Mouse (Mus musculus) C2C12 (cell line): Measurements from ENCODE around the gene Rac1. TPM values are rescaled to one million over a fixed set of nuclear protein-coding genes. Genes with fewer than 3 reads are reported as not detected.

Source experiments
- H3K27me3 ChIP-seq: one replicate; pipeline ENCODE4 v1.6.1; 2011; ENCODE audit not compliant: control insufficient read depth, insufficient read depth, insufficient read length
- H3K36me3 ChIP-seq: one replicate; pipeline ENCODE4 v1.6.1; 2011; ENCODE audit not compliant: control insufficient read depth, insufficient read depth
- H3K4me3 ChIP-seq: one replicate; pipeline ENCODE4 v1.5.1; 2011; ENCODE audit warnings: mild to moderate bottlenecking, control low read depth; ENCODE audit not compliant: poor library complexity, insufficient read depth, severe bottlenecking
- H3K79me2 ChIP-seq: one replicate; pipeline ENCODE4 v1.6.1; 2011; ENCODE audit not compliant: control insufficient read depth, insufficient read depth
- H3K79me3 ChIP-seq: one replicate; pipeline ENCODE4 v1.6.1; 2011; ENCODE audit warnings: low read depth, control low read depth
- H3ac ChIP-seq: one replicate; pipeline ENCODE3; 2011; ENCODE audit warnings: low read depth; ENCODE audit not compliant: control insufficient read depth, insufficient read length
- CEBPB ChIP-seq: IDR thresholded peaks from one replicate; pipeline ENCODE4 v1.6.1; 2011; ENCODE audit warnings: low read depth, mild to moderate bottlenecking, control low read depth, moderate library complexity
- CTCF ChIP-seq: IDR thresholded peaks from one replicate; pipeline ENCODE4 v1.5.1; 2011; ENCODE audit not compliant: control insufficient read depth, insufficient read depth, insufficient read length
- FOSL1 ChIP-seq: IDR thresholded peaks from one replicate; pipeline ENCODE4 v1.8.0; 2011; ENCODE audit warnings: mild to moderate bottlenecking, low read length; ENCODE audit not compliant: poor library complexity, insufficient read depth, severe bottlenecking
- MAX ChIP-seq: IDR thresholded peaks from one replicate; pipeline ENCODE4 v1.6.1; 2011; ENCODE audit warnings: mild to moderate bottlenecking, control low read depth
- MYOD1 ChIP-seq: IDR thresholded peaks from one replicate; pipeline ENCODE4 v1.6.1; 2011; ENCODE audit warnings: low read depth; ENCODE audit not compliant: control insufficient read depth, insufficient read length
- MYOG ChIP-seq: IDR thresholded peaks from one replicate; pipeline ENCODE4 v1.6.1; 2011; ENCODE audit not compliant: control insufficient read depth, insufficient read length; ENCODE audit errors: extremely low read depth
- USF1 ChIP-seq: IDR thresholded peaks from one replicate; pipeline ENCODE4 v1.6.1; 2011; ENCODE audit warnings: low read depth, mild to moderate bottlenecking, control low read depth, moderate library complexity
- polyA plus RNA-seq: library from polyadenylated mRNA; unstranded; fragments of >200 nt; fragmentation: generic; extraction: Trizol; gene quantifications from one replicate; pipeline ENCODE4 v1.2.1, GENCODE M21; 2012; ENCODE audit warnings: missing spikeins

Rac1 gene
- polyA plus RNA-seq, 1 experiment = 256 TPM

- TF ChIP-seq FOSL1 (no peak), MAX (no peak), CEBPB (no peak), USF1 (no peak)
- Histone ChIP-seq H3ac (no peak overlapping the region), H3K36me3 (no peaks in the 10 kb centered on the region), H3K27me3 (peaks cover 23% of the 10 kb centered on the region), H3K4me3 (no peak overlapping the region), H3K79me2 (no peaks in the 10 kb centered on the region), H3K79me3 (no peaks in the 10 kb centered on the region)
Measured at GRCm38 (mm10) chr5:143537022-143537421, 9.2 kb upstream of the Rac1 start.

GRCm38 (mm10) chr5:143534922-143535321 is 7.1 kb upstream of the Rac1 start:
- H3K27me3 ChIP-seq = peaks cover 11% of the 10 kb centered on the region
- no peaks in the 10 kb centered on the region for H3K79me2 ChIP-seq
- H3ac ChIP-seq = no peak overlapping the region
- TF ChIP-seq MYOD1 (no peak), MYOG (no peak), CEBPB (no peak), MAX (no peak), USF1 (no peak), FOSL1 (no peak), CTCF (no peak)
- H3K4me3 ChIP-seq = no peak overlapping the region
- H3K79me3 ChIP-seq = no peaks in the 10 kb centered on the region
- H3K36me3 ChIP-seq = no peaks in the 10 kb centered on the region

GRCm38 (mm10) chr5:143530715-143531114 is 2.9 kb upstream of the Rac1 start:
- peaks cover 18% of the 10 kb centered on the region for H3K79me3 ChIP-seq
- no peak overlapping the region for H3ac ChIP-seq
- TF ChIP-seq MYOG = no peak
- no peak for TF ChIP-seq USF1
- no peak for TF ChIP-seq CTCF
- TF ChIP-seq MYOD1 = no peak
- TF ChIP-seq MAX = no peak
- TF ChIP-seq CEBPB = no peak
- TF ChIP-seq FOSL1 = no peak
- H3K4me3 ChIP-seq = no peak overlapping the region
- peaks cover 29% of the 10 kb centered on the region for H3K79me2 ChIP-seq
- H3K27me3 ChIP-seq = peaks cover 4% of the 10 kb centered on the region
- H3K36me3 ChIP-seq = no peaks in the 10 kb centered on the region

- Histone ChIP-seq H3K4me3 (peak overlapping the region; percentile 60), H3K79me3 (peaks cover 43% of the 10 kb centered on the region), H3K79me2 (peaks cover 53% of the 10 kb centered on the region), H3K27me3 (peaks cover 4% of the 10 kb centered on the region), H3ac (peak overlapping the region; percentile 79), H3K36me3 (peaks cover 7% of the 10 kb centered on the region)
- TF ChIP-seq MYOD1 (no peak), MYOG (no peak), MAX (no peak), USF1 (no peak), FOSL1 (no peak), CEBPB (no peak), CTCF (no peak)
Measured at GRCm38 (mm10) chr5:143528308-143528683, 460 bp upstream of the Rac1 start.

- Histone ChIP-seq H3K27me3 (no peaks in the 10 kb centered on the region), H3K79me3 (peaks cover 57% of the 10 kb centered on the region), H3ac (peak overlapping the region; percentile 42), H3K4me3 (peak overlapping the region; percentile 60), H3K36me3 (peaks cover 7% of the 10 kb centered on the region), H3K79me2 (peaks cover 68% of the 10 kb centered on the region)
- TF ChIP-seq FOSL1 (no peak), MAX (no peak), MYOD1 (no peak), MYOG (no peak), CTCF (no peak), CEBPB (no peak), USF1 (no peak)
Measured at GRCm38 (mm10) chr5:143526698-143527331, 1.0 kb downstream of the Rac1 start.
